Mouse (Mus musculus) midbrain, postnatal 0 days (tissue): ENCODE measurements around the gene Cers6. TPM values are rescaled to one million over a fixed set of nuclear protein-coding genes. Genes with fewer than 3 reads are reported as not detected.

ENCODE experiments used
- ATAC-seq: fragments of 200-750 bp; cut with Nextera tagmentation; 2 replicates; pipeline ENCODE4 v1.8.0; 2017; ENCODE audit warnings: moderate number of reproducible peaks, mild to moderate bottlenecking, moderate TSS enrichment, moderate library complexity; ENCODE audit not compliant: low FRiP score
- DNase-seq: peaks from one replicate; pipeline ENCODE4 v3.0.0-alpha.2; 2015; ENCODE audit warnings: low spot score
- H3K27ac ChIP-seq: fragments of 300-500 bp; sonication (generic); 2 replicates; pipeline ENCODE4 v1.5.1; 2014; ENCODE audit warnings: low read depth, mild to moderate bottlenecking, low read length, mixed read lengths
- H3K27me3 ChIP-seq: fragments of 300-500 bp; sonication (generic); 2 replicates; pipeline ENCODE4 v1.6.1; 2014; ENCODE audit warnings: low read length, control low read depth, mixed read lengths; ENCODE audit not compliant: insufficient read depth
- H3K36me3 ChIP-seq: fragments of 300-500 bp; sonication (generic); 2 replicates; pipeline ENCODE4 v1.6.1; 2014; ENCODE audit warnings: low read length, control low read depth, mixed read lengths; ENCODE audit not compliant: insufficient read depth
- H3K4me1 ChIP-seq: fragments of 300-500 bp; sonication (generic); 2 replicates; pipeline ENCODE4 v1.6.1; 2014; ENCODE audit warnings: mild to moderate bottlenecking, control low read depth, antibody characterized with exemption, low read length, mixed read lengths; ENCODE audit not compliant: insufficient read depth
- H3K4me2 ChIP-seq: fragments of 300-500 bp; sonication (generic); 2 replicates; pipeline ENCODE4 v1.6.1; 2014; ENCODE audit warnings: low read depth, mild to moderate bottlenecking, low read length, mixed read lengths; ENCODE audit not compliant: poor library complexity, severe bottlenecking
- H3K4me3 ChIP-seq: fragments of 300-500 bp; sonication (generic); 2 replicates; pipeline ENCODE4 v1.5.1; 2014; ENCODE audit warnings: low read depth, mild to moderate bottlenecking, low read length, moderate library complexity
- H3K9ac ChIP-seq: fragments of 300-500 bp; sonication (generic); replicated peaks from 2 replicates; pipeline ENCODE4 v1.6.1; 2014; ENCODE audit warnings: mild to moderate bottlenecking, low read length, moderate library complexity, mixed read lengths; ENCODE audit not compliant: poor library complexity, severe bottlenecking
- H3K9me3 ChIP-seq: fragments of 300-500 bp; sonication (generic); 2 replicates; pipeline ENCODE4 v1.6.1; 2016; ENCODE audit warnings: low read length, control low read depth
- CTCF ChIP-seq: IDR thresholded peaks from 2 replicates; pipeline ENCODE4 v1.5.1; 2016; ENCODE audit warnings: antibody characterized with exemption, mild to moderate bottlenecking
- WGBS: fragments of 180-500 bp; shearing (Covaris S2); extraction: QIAGEN DNeasy Blood & Tissue Kit; methylation state at CpG from one replicate; pipeline ENCODE4 v1.1.7; 2014; 5-methylcytosine and 5-hydroxymethylcytosine counted together
- polyA plus RNA-seq: library from polyadenylated mRNA; unstranded; fragments of >200 nt; fragmentation: Nextera tagmentation; extraction: Ambion mirVana; gene quantifications from 2 replicates; pipeline ENCODE4 v1.2.1, GENCODE M21; 2015
- total RNA-seq: library from RNA; depleted of rRNA; stranded (reverse); fragments of >200 nt; gene quantifications from 2 replicates; pipeline ENCODE4 v1.2.3, GENCODE M21; 2014

Gene Cers6
- total and polyA plus RNA-seq, 2 experiments from 2014 or later = 29.8 to 57.1 TPM

DNA sequence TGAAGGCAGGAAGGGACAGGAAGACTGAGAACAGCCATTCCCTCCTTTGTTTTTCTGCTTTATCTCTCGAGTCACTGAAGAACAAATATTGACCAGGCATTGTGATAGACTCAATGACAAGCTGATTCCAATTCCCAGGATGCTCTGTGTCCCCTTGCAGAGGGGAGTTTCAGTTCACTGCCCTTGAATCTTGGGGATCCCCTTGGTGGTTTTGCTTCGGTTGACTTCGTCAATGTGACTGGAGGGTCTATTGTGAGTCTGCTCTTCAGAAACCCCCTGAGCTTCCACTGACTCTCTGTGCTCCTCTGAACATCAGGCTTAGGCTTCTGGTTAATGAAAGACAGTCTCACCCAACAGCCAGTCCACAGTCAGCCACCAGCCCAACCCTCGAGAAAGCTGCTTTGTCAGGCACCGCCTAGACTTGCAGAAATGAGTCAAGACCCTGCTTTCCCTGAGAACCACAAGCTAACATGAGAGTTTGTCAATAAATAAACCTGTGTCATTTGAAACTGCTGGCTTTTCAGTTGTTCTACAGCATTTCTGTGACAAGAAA lies 271.3 kb downstream of the Cers6 start:
- Histone ChIP-seq H3K4me3 (no peak overlapping the region), H3K27ac (no peak overlapping the region), H3K4me1 (no peaks in the 10 kb centered on the region), H3K36me3 (no peaks in the 10 kb centered on the region), H3K9me3 (no peaks in the 10 kb centered on the region), H3K27me3 (no peaks in the 10 kb centered on the region), H3K4me2 (no peak overlapping the region), H3K9ac (no peak overlapping the region)
- DNase-seq = no peak
- ATAC-seq = no peak
- TF ChIP-seq CTCF = no peak
- WGBS = 41% methylated on average over 5 of the region's 5 CpGs

GRCm38 (mm10) chr2:69134186-69134585 lies 272.9 kb downstream of the Cers6 start:
- no peak for DNase-seq
- H3K4me3 ChIP-seq = no peak overlapping the region
- 81% methylated on average over 1 of the region's 1 CpGs for WGBS

DNA sequence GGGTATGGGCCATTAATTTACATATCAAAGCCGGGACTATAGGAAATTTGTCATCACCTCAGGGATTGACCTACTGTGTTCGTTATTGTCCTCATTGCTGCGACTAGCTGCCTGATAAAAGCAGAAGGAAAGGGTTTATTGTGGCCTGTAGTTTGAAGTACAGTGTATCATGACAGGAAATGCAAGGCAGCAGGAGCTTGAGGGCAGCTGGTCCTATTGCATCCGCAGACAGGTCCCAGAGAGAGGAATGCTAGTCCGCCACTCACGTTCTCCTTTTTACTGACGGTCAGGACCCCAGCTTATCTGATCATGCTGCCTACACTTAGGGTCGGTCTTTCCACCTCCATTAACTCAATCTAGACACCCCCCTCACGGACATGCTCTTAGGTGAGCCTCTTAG lies 273.7 kb downstream of the Cers6 start:
- Histone ChIP-seq H3K9me3 (no peaks in the 10 kb centered on the region), H3K4me2 (no peak overlapping the region), H3K27me3 (no peaks in the 10 kb centered on the region), H3K4me3 (no peak overlapping the region), H3K4me1 (no peaks in the 10 kb centered on the region), H3K27ac (no peak overlapping the region), H3K36me3 (no peaks in the 10 kb centered on the region), H3K9ac (no peak overlapping the region)
- WGBS = 70% methylated on average over 9 of the region's 9 CpGs
- DNase-seq = no peak
- no peak for ATAC-seq
- TF ChIP-seq CTCF = no peak

More at GRCm38 (mm10) chr2:69134186-69134585, 272.9 kb downstream of the Cers6 start:
- H3K4me1 ChIP-seq = no peaks in the 10 kb centered on the region
- H3K9ac ChIP-seq = no peak overlapping the region
- no peaks in the 10 kb centered on the region for H3K27me3 ChIP-seq
- ATAC-seq = no peak
- no peaks in the 10 kb centered on the region for H3K9me3 ChIP-seq
- no peak overlapping the region for H3K27ac ChIP-seq
- H3K4me2 ChIP-seq = no peak overlapping the region
- H3K36me3 ChIP-seq = no peaks in the 10 kb centered on the region
- no peak for TF ChIP-seq CTCF

DNA sequence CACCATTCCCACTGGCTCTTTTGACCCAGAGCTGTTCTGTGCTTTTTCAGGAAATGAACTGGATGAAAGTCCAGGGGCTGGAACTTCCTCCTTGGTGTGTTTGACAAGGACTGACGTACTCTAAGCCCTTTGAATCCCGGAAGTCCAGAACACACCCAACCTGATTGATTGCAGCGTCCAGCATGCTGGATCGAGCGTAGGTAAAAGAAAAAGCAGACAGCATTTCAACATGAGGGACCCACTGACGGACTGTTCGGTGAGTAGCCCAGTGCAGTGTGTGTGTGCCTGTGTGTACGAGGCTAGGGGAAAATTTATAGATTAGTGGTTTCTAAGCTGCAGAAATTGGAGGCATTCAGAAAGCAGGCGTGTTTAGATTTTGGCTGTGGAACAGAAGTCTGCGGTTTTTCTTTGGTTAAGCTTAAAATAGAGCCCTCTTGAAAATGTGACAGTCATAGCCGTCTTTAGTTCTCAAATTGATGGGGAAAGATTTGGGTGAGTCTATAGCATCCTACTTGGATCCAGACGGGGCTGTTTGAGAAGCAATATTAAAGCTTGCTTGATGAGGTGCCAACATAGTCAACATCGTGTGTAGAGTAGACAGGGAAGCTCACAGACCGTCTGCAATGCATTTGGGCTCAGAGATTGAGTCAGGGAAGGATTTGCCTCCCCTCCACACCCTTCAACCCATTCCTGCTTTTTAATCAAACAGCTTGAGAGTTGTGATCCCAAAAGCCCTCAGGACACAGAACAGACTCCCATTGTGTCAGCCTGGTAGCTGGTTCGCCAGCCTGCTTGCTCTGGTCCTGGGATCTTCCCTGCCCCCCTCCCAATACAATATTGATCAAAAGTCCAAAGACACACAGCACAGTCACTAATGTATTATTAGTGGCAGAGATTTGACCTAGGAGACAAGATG lies 274.7 kb downstream of the Cers6 start, which contains the start of gene Nostrin:
TSS of gene Nostrin (plus strand) at position 140 of the 916 bp plus-strand sequence.
- Histone ChIP-seq H3K27me3 (no peaks in the 10 kb centered on the region), H3K9ac (no peak within 1 kb of the TSS), H3K36me3 (no peaks in the 10 kb centered on the region), H3K9me3 (no peaks in the 10 kb centered on the region), H3K4me2 (no peak within 1 kb of the TSS), H3K4me1 (no peaks in the 10 kb centered on the region), H3K27ac (no peak within 1 kb of the TSS), H3K4me3 (no peak within 1 kb of the TSS)
- no peak for ATAC-seq
- no peak for DNase-seq
- WGBS = 79% methylated on average over 15 of the region's 15 CpGs
- no peak for TF ChIP-seq CTCF

DNA sequence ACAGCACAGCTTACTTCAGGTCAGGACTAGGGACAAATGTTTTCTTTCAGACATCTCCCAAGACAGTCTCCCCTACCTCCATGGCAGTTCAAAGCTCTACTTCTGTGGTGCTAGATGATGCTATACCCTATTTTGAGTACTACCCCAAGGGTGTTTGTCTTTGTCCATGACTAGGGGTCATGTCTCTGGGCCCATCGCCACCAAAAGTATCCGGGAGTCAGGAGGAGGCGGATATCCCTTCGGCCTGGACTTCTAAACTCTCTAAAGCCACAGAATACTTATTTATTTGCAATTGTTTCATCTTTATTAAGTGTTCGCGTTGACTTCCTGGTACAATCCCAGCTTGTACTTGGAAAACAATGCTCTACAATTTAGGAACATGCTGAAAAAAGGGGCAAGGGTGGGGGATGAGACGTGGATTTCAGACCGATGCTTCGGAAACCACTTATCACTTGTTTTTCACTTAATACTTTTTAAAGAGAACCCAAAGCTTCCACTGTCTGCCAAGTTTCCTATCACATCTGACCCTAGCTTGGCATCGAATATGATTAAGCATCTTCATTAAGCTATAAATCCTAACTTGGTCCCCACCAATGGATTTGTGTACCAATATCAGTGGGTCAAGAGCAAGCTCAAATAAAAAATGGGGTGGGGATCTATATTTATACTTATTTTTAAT lies 276.3 kb downstream of the Cers6 start:
- H3K27me3 ChIP-seq = no peaks in the 10 kb centered on the region
- H3K9me3 ChIP-seq = no peaks in the 10 kb centered on the region
- DNase-seq = no peak
- WGBS = 90% methylated on average over 10 of the region's 10 CpGs
- no peak overlapping the region for H3K27ac ChIP-seq
- no peaks in the 10 kb centered on the region for H3K36me3 ChIP-seq
- no peaks in the 10 kb centered on the region for H3K4me1 ChIP-seq
- no peak overlapping the region for H3K4me2 ChIP-seq
- H3K9ac ChIP-seq = no peak overlapping the region
- no peak overlapping the region for H3K4me3 ChIP-seq
- no peak for ATAC-seq
- no peak for TF ChIP-seq CTCF
